Mouse (Mus musculus) stomach, postnatal 0 days (tissue): ENCODE measurements around the gene Rheb.

Source experiments
- CTCF ChIP-seq: IDR thresholded peaks from 2 replicates; pipeline ENCODE4 v1.5.1; 2016; ENCODE audit warnings: antibody characterized with exemption, low read depth, mild to moderate bottlenecking, moderate library complexity
- EP300 ChIP-seq: optimal IDR thresholded peaks from 2 replicates; pipeline ENCODE3; 2016; ENCODE audit warnings: antibody characterized with exemption

DNA sequence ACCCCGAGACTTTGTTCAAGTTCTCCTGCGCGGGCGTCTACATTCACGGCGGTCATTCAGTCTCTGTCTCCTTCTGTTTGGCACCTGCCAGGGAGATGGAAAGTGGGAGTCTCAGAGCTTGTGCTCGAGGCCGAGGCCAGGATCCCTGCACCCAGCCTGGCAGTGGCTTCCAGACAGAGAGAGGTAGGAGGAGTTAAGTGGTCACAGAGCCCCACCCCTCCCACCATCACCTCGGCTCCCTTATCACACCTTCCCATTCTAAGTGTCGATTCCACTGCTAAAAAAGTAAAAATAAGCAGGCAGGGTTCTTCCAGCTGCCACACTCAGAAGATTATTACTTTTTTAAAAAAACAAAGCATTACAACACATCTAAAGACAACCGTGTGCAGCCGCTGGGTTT lies 21.4 kb upstream of the Rheb start:
- TF ChIP-seq CTCF: no peak
- no peak for TF ChIP-seq EP300
